In the genomic region with DNA sequence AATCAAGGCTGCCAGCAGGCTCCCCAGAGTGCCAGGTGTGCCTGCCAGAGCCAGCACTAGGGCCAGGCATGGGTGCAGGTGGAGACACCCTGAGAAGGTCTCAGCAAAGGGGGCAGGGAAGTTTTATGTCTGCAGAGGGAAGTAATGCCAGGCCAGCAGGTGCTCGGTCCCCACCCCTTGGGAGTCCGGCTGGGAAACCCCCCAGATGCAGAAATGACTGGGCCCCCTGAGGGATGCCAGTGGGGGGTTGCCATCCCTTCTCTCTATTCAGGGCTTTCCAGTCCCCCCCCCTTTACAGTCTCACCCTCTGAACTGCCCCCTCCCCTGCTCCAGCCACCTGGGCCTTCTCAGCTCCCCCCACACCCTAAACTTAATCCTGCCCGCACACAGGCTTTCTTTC, we compare ENCODE assay signal across 32 mouse cellular contexts. TPM values are rescaled to one million over a fixed set of nuclear protein-coding genes. Genes with fewer than 3 reads are reported as not detected.
DNase-seq lines count a peak whose midpoint lies in the region; ATAC-seq lines count a peak whose summit lies in the region.
"Had no signal": no experiment of that assay in that cellular context is flagged by ENCODE, and none has a peak within 500 bp of the region (broad histone marks: within the 10 kb centered on the region; RNA-seq: fewer than 3 reads in every experiment).

No protein-coding gene starts in this region.

- H3K27ac ChIP-seq in forebrain, embryonic 13.5 days: peak overlapping the region; percentile 97
- no peak overlapping the region for H3K27ac ChIP-seq in forebrain, embryonic 11.5 days (ENCODE audit: low read depth, low read length)
- peak overlapping the region; percentile 50; the same call in 1 of the 2 replicates for H3K27ac ChIP-seq in midbrain, embryonic 12.5 days (replicated peaks)
- H3K27ac ChIP-seq in midbrain, embryonic 16.5 days (ENCODE audit: low read length): no peak overlapping the region
- H3K27ac ChIP-seq in hindbrain, embryonic 12.5 days: peak overlapping the region; percentile 96
- H3K27ac ChIP-seq in neural tube, embryonic 13.5 days (replicated peaks): peak overlapping the region; percentile 97
- H3K27ac ChIP-seq: embryonic facial prominence, embryonic 10.5 days; gastrocnemius, adult 2 months; left cerebral cortex, adult 2 months; limb, embryonic 15.5 days; liver, embryonic 15.5 days; stomach, postnatal 0 days had no signal

- H3K9ac ChIP-seq in forebrain, embryonic 13.5 days: peak overlapping the region; percentile 46
- no peak overlapping the region for H3K9ac ChIP-seq in forebrain, embryonic 11.5 days (ENCODE audit: low read length)
- H3K9ac ChIP-seq in midbrain, embryonic 12.5 days (replicated peaks): no peak overlapping the region; the same call in 1 of the 2 replicates
- no peak overlapping the region for H3K9ac ChIP-seq in midbrain, embryonic 16.5 days (ENCODE audit: low read depth, low read length)
- H3K9ac ChIP-seq in hindbrain, embryonic 12.5 days: no peak overlapping the region
- 0 out of 2 replicates have a peak overlapping the region, but pooled peaks have one; percentile 27 for H3K9ac ChIP-seq in neural tube, embryonic 13.5 days
- H3K9ac ChIP-seq: limb, embryonic 15.5 days; liver, embryonic 15.5 days had no signal

- no peaks in the 10 kb centered on the region for H3K9me3 ChIP-seq in forebrain, embryonic 13.5 days (replicated peaks)
- H3K9me3 ChIP-seq in forebrain, embryonic 11.5 days (ENCODE audit: control insufficient read depth, low read length): no peaks in the 10 kb centered on the region
- no peaks in the 10 kb centered on the region for H3K9me3 ChIP-seq in midbrain, embryonic 12.5 days
- H3K9me3 ChIP-seq in midbrain, embryonic 16.5 days (replicated peaks; ENCODE audit: control insufficient read depth, low read length, poor library complexity, severe bottlenecking): no peaks in the 10 kb centered on the region
- H3K9me3 ChIP-seq in hindbrain, embryonic 12.5 days (replicated peaks): no peaks in the 10 kb centered on the region
- no peaks in the 10 kb centered on the region for H3K9me3 ChIP-seq in neural tube, embryonic 13.5 days
- H3K9me3 ChIP-seq: embryonic facial prominence, embryonic 10.5 days; limb, embryonic 15.5 days; liver, embryonic 15.5 days had no signal

- no peak overlapping the region for H3K4me2 ChIP-seq in forebrain, embryonic 13.5 days
- no peak overlapping the region for H3K4me2 ChIP-seq in forebrain, embryonic 11.5 days (ENCODE audit: low read depth, low read length, severe bottlenecking)
- no peak overlapping the region for H3K4me2 ChIP-seq in midbrain, embryonic 12.5 days (replicated peaks)
- no peak overlapping the region for H3K4me2 ChIP-seq in midbrain, embryonic 16.5 days (ENCODE audit: low read length)
- H3K4me2 ChIP-seq in hindbrain, embryonic 12.5 days (replicated peaks): no peak overlapping the region
- no peak overlapping the region for H3K4me2 ChIP-seq in neural tube, embryonic 13.5 days
- H3K4me2 ChIP-seq: limb, embryonic 15.5 days; liver, embryonic 15.5 days had no signal

- WGBS in forebrain, embryonic 13.5 days: 63% methylated on average over 3 of the region's 3 CpGs
- WGBS in forebrain, embryonic 11.5 days: 63% methylated on average over 3 of the region's 3 CpGs
- WGBS in midbrain, embryonic 12.5 days: 48% methylated on average over 3 of the region's 3 CpGs
- whole genome bisulfite sequencing in midbrain, embryonic 16.5 days: 60% methylated on average over 3 of the region's 3 CpGs
- 55% methylated on average over 3 of the region's 3 CpGs for WGBS in hindbrain, embryonic 12.5 days
- 29% methylated on average over 3 of the region's 3 CpGs for WGBS in neural tube, embryonic 13.5 days

- DNase-seq in forebrain, embryonic 11.5 days (ENCODE audit: low spot score): no peak
- DNase-seq in right cerebral cortex, postnatal 4 days: no peak
- DNase-seq: adrenal gland, postnatal 36 days; cerebellum, adult 11 months; cerebellum, adult 9-11 months; gastrocnemius, adult 2 months; heart, postnatal 36 days; kidney, adult 18-20 months; lung, postnatal 4 days; thymus, adult 2 months; thymus, postnatal 4 days had no signal

- H3K4me3 ChIP-seq in forebrain, embryonic 13.5 days: no peak overlapping the region
- H3K4me3 ChIP-seq in forebrain, embryonic 11.5 days (ENCODE audit: low read depth, low read length): no peak overlapping the region
- H3K4me3 ChIP-seq in midbrain, embryonic 12.5 days: no peak overlapping the region
- H3K4me3 ChIP-seq in midbrain, embryonic 16.5 days (ENCODE audit: low read depth, low read length): no peak overlapping the region
- no peak overlapping the region for H3K4me3 ChIP-seq in hindbrain, embryonic 12.5 days
- no peak overlapping the region for H3K4me3 ChIP-seq in neural tube, embryonic 13.5 days
- H3K4me3 ChIP-seq: embryonic facial prominence, embryonic 10.5 days; gastrocnemius, adult 2 months; left cerebral cortex, adult 2 months; limb, embryonic 15.5 days; liver, embryonic 15.5 days; myocyte had no signal

- peaks cover 36% of the 10 kb centered on the region for H3K27me3 ChIP-seq in forebrain, embryonic 13.5 days
- peaks cover 12% of the 10 kb centered on the region for H3K27me3 ChIP-seq in forebrain, embryonic 11.5 days (ENCODE audit: control insufficient read depth, insufficient read depth, low read length)
- H3K27me3 ChIP-seq in midbrain, embryonic 12.5 days: peaks cover 47% of the 10 kb centered on the region
- H3K27me3 ChIP-seq in midbrain, embryonic 16.5 days (ENCODE audit: control insufficient read depth, insufficient read depth, low read depth, low read length): no peaks in the 10 kb centered on the region
- peaks cover 46% of the 10 kb centered on the region for H3K27me3 ChIP-seq in hindbrain, embryonic 12.5 days
- peaks cover 34% of the 10 kb centered on the region for H3K27me3 ChIP-seq in neural tube, embryonic 13.5 days

- ATAC-seq in forebrain, embryonic 13.5 days: no peak
- no peak for ATAC-seq in forebrain, embryonic 11.5 days (replicated peaks; ENCODE audit: low FRiP score)
- ATAC-seq in midbrain, embryonic 12.5 days (ENCODE audit: low FRiP score, low read depth): no peak
- no peak for ATAC-seq in midbrain, embryonic 16.5 days
- no peak for ATAC-seq in hindbrain, embryonic 12.5 days (ENCODE audit: low FRiP score)
- ATAC-seq in neural tube, embryonic 13.5 days (ENCODE audit: low read depth): no peak
- no peak for ATAC-seq in erythroid progenitor cell, adult 5-6 weeks (replicated peaks; ENCODE audit: low FRiP score, poor library complexity, severe bottlenecking)
- ATAC-seq: inflammation-experienced regulatory T-cells, adult 6 months; Patski had no signal

- no peaks in the 10 kb centered on the region for H3K36me3 ChIP-seq in forebrain, embryonic 13.5 days (ENCODE audit: poor library complexity, severe bottlenecking)
- H3K36me3 ChIP-seq in forebrain, embryonic 11.5 days (ENCODE audit: control insufficient read depth, insufficient read depth, low read length): no peaks in the 10 kb centered on the region
- H3K36me3 ChIP-seq in midbrain, embryonic 12.5 days: no peaks in the 10 kb centered on the region
- no peaks in the 10 kb centered on the region for H3K36me3 ChIP-seq in midbrain, embryonic 16.5 days (ENCODE audit: control insufficient read depth, insufficient read depth, low read length)
- no peaks in the 10 kb centered on the region for H3K36me3 ChIP-seq in hindbrain, embryonic 12.5 days
- H3K36me3 ChIP-seq in neural tube, embryonic 13.5 days: no peaks in the 10 kb centered on the region
- H3K36me3 ChIP-seq: embryonic facial prominence, embryonic 10.5 days; G1E; limb, embryonic 15.5 days; liver, embryonic 15.5 days had no signal

- peaks cover 73% of the 10 kb centered on the region for H3K4me1 ChIP-seq in forebrain, embryonic 13.5 days
- peaks cover 45% of the 10 kb centered on the region for H3K4me1 ChIP-seq in forebrain, embryonic 11.5 days (replicated peaks; ENCODE audit: control insufficient read depth, insufficient read depth, low read length)
- peaks cover 65% of the 10 kb centered on the region for H3K4me1 ChIP-seq in midbrain, embryonic 12.5 days
- H3K4me1 ChIP-seq in midbrain, embryonic 16.5 days (ENCODE audit: control insufficient read depth, insufficient read depth, low read length): peaks cover 34% of the 10 kb centered on the region
- H3K4me1 ChIP-seq in hindbrain, embryonic 12.5 days: peaks cover 67% of the 10 kb centered on the region
- peaks cover 66% of the 10 kb centered on the region for H3K4me1 ChIP-seq in neural tube, embryonic 13.5 days (replicated peaks)

RNA-seq across cellular contexts. Expression of a gene that starts 29.3 kb away (rescaled TPM):
- polyA plus RNA-seq in forebrain, embryonic 13.5 days (2015; fragmentation: Nextera tagmentation; extraction: Ambion mirVana): 17.5 and 19.9 TPM in 2 replicates
- 10.0 and 11.3 TPM in 2 replicates for polyA plus RNA-seq in forebrain, embryonic 11.5 days (2014; fragmentation: Nextera tagmentation; extraction: Ambion mirVana)
- 15.3 and 17.1 TPM in 2 replicates for polyA plus RNA-seq in midbrain, embryonic 12.5 days (2016; fragmentation: Nextera tagmentation; extraction: Ambion mirVana)
- 5.8 and 7.7 TPM in 2 replicates for polyA plus RNA-seq in midbrain, embryonic 16.5 days (2015; fragmentation: Nextera tagmentation; extraction: Ambion mirVana)
- 26.8 and 28.3 TPM in 2 replicates for polyA plus RNA-seq in hindbrain, embryonic 12.5 days (2016; fragmentation: Nextera tagmentation; extraction: Ambion mirVana)
- polyA plus RNA-seq in neural tube, embryonic 13.5 days (2015; fragmentation: Nextera tagmentation; extraction: Ambion mirVana): 30.0 and 30.2 TPM in 2 replicates
- total RNA-seq in erythroid progenitor cell, adult 5-6 weeks (2015; ENCODE audit: low replicate concordance): not detected in 2 replicates
- total RNA-seq in erythroid progenitor cell, adult 5-6 weeks (2017; ENCODE audit: low replicate concordance): not detected in 2 replicates
- total RNA-seq: gastrocnemius, adult 2 months; gastrocnemius, postnatal 4 days; heart, adult 8-10 months; heart, postnatal 36 days; megakaryocyte-erythroid progenitor cell, adult 5-6 weeks had no signal
- polyA plus RNA-seq: G1E; heart, embryonic 14.5 days; inflammation-experienced regulatory T-cells, adult 6 months; kidney, embryonic 16.5 days; limb, embryonic 15.5 days; liver, embryonic 15.5 days; lung, embryonic 16.5 days; myocyte; Patski; stomach, postnatal 0 days had no signal

RNA-seq across cellular contexts. Expression of a gene that starts 53.3 kb away (rescaled TPM):
- 10.3 and 10.7 TPM in 2 replicates for polyA plus RNA-seq in forebrain, embryonic 13.5 days (2015; fragmentation: Nextera tagmentation; extraction: Ambion mirVana)
- polyA plus RNA-seq in forebrain, embryonic 11.5 days (2014; fragmentation: Nextera tagmentation; extraction: Ambion mirVana): 14.3 and 15.0 TPM in 2 replicates
- polyA plus RNA-seq in midbrain, embryonic 12.5 days (2016; fragmentation: Nextera tagmentation; extraction: Ambion mirVana): 14.3 and 15.2 TPM in 2 replicates
- polyA plus RNA-seq in midbrain, embryonic 16.5 days (2015; fragmentation: Nextera tagmentation; extraction: Ambion mirVana): 21.8 and 25.4 TPM in 2 replicates
- 13.8 and 15.3 TPM in 2 replicates for polyA plus RNA-seq in hindbrain, embryonic 12.5 days (2016; fragmentation: Nextera tagmentation; extraction: Ambion mirVana)
- 19.0 TPM in 2 replicates for polyA plus RNA-seq in neural tube, embryonic 13.5 days (2015; fragmentation: Nextera tagmentation; extraction: Ambion mirVana)
- 10.1 and 16.3 TPM in 2 replicates for total RNA-seq in erythroid progenitor cell, adult 5-6 weeks (2015; ENCODE audit: low replicate concordance)
- 11.5 and 35.3 TPM in 2 replicates for total RNA-seq in erythroid progenitor cell, adult 5-6 weeks (2017; ENCODE audit: low replicate concordance)

RNA-seq across cellular contexts. Expression of a gene that starts 55.7 kb away (rescaled TPM):
- polyA plus RNA-seq in forebrain, embryonic 13.5 days (2015; fragmentation: Nextera tagmentation; extraction: Ambion mirVana): 0.71 and 0.87 TPM in 2 replicates
- 1.0 and 1.4 TPM in 2 replicates for polyA plus RNA-seq in forebrain, embryonic 11.5 days (2014; fragmentation: Nextera tagmentation; extraction: Ambion mirVana)
- polyA plus RNA-seq in midbrain, embryonic 12.5 days (2016; fragmentation: Nextera tagmentation; extraction: Ambion mirVana): 0.94 and 1.2 TPM in 2 replicates
- 1.0 and 1.4 TPM in 2 replicates for polyA plus RNA-seq in midbrain, embryonic 16.5 days (2015; fragmentation: Nextera tagmentation; extraction: Ambion mirVana)
- polyA plus RNA-seq in hindbrain, embryonic 12.5 days (2016; fragmentation: Nextera tagmentation; extraction: Ambion mirVana): 1.5 TPM in 2 replicates
- polyA plus RNA-seq in neural tube, embryonic 13.5 days (2015; fragmentation: Nextera tagmentation; extraction: Ambion mirVana): 0.99 and 1.1 TPM in 2 replicates
- not detected in 2 replicates for total RNA-seq in erythroid progenitor cell, adult 5-6 weeks (2015; ENCODE audit: low replicate concordance)
- total RNA-seq in erythroid progenitor cell, adult 5-6 weeks (2017; ENCODE audit: low replicate concordance): 0.26 TPM in 1 of 2 replicates, not detected in the other

Comparison
In these comparisons a context has a peak if more than half of its experiments do, and no peak if none do; other contexts are left out.
1. H3K27ac ChIP-seq: peak in forebrain, embryonic 13.5 days (single experiment), midbrain, embryonic 12.5 days (single experiment), hindbrain, embryonic 12.5 days (single experiment) and neural tube, embryonic 13.5 days (single experiment); none in forebrain, embryonic 11.5 days (single experiment) and midbrain, embryonic 16.5 days (single experiment).
2. H3K9ac ChIP-seq: peak in forebrain, embryonic 13.5 days (single experiment) and neural tube, embryonic 13.5 days (single experiment); none in forebrain, embryonic 11.5 days (single experiment), midbrain, embryonic 12.5 days (single experiment), midbrain, embryonic 16.5 days (single experiment) and hindbrain, embryonic 12.5 days (single experiment).